Mouse (Mus musculus): ENCODE data around the gene Ttc24. TPM values are rescaled to one million over a fixed set of nuclear protein-coding genes. Genes with fewer than 3 reads are reported as not detected.

Gene Ttc24
- polyA plus RNA-seq, 1 experiment from 2014 or later: not detected

GRCm38 (mm10) chr3:88042661-88043421 is 35.3 kb downstream of the Ttc24 start, which contains the start of gene Gpatch4:
Gpatch4 (plus strand) TSS chr3:88043108.
- Histone ChIP-seq H3K27ac (ENCODE audit: low read depth, low read length) (peak within 1 kb of the TSS; percentile 47; the same call in 1 of the 2 replicates), H3K4me3 (ENCODE audit: low read depth, low read length) (peak within 1 kb of the TSS; percentile 68), H3K4me2 (replicated peaks; ENCODE audit: low read depth) (peak within 1 kb of the TSS; percentile 81), H3K27me3 (replicated peaks; ENCODE audit: control insufficient read depth, insufficient read depth, low read length) (peaks cover 10% of the 10 kb centered on the region), H3K9ac (ENCODE audit: low read depth, low read length) (peak within 1 kb of the TSS; percentile 47), H3K9me3 (ENCODE audit: control insufficient read depth) (no peaks in the 10 kb centered on the region), H3K4me1 (replicated peaks; ENCODE audit: control insufficient read depth, insufficient read depth, low read length) (peaks cover 3% of the 10 kb centered on the region; the same call in 1 of the 2 replicates), H3K36me3 (ENCODE audit: control insufficient read depth, insufficient read depth) (no peaks in the 10 kb centered on the region)
- 8% methylated on average over 36 of the region's 36 CpGs for WGBS
- peak; percentile 95 for ATAC-seq
- no peak for TF ChIP-seq CTCF (IDR thresholded peaks at IDR 0.05; ENCODE audit: low read depth)

GRCm38 (mm10) chr3:88035561-88036293 is 42.4 kb downstream of the Ttc24 start:
- Histone ChIP-seq H3K9me3 (ENCODE audit: control insufficient read depth) (no peaks in the 10 kb centered on the region), H3K4me1 (replicated peaks; ENCODE audit: control insufficient read depth, insufficient read depth, low read length) (no peaks in the 10 kb centered on the region), H3K36me3 (ENCODE audit: control insufficient read depth, insufficient read depth) (no peaks in the 10 kb centered on the region), H3K27me3 (replicated peaks; ENCODE audit: control insufficient read depth, insufficient read depth, low read length) (peaks cover 39% of the 10 kb centered on the region), H3K27ac (ENCODE audit: low read depth, low read length) (no peak overlapping the region), H3K4me2 (replicated peaks; ENCODE audit: low read depth) (no peak overlapping the region), H3K4me3 (ENCODE audit: low read depth, low read length) (no peak overlapping the region), H3K9ac (ENCODE audit: low read depth, low read length) (no peak overlapping the region)
- TF ChIP-seq CTCF (IDR thresholded peaks at IDR 0.05; ENCODE audit: low read depth): no peak
- WGBS: 64% methylated on average over 1 of the region's 1 CpGs
- ATAC-seq: no peak

- H3K27ac ChIP-seq (ENCODE audit: low read depth, low read length): no peak overlapping the region
- ATAC-seq: no peak
- peaks cover under 1% of the 10 kb centered on the region; the same call in 1 of the 2 replicates for H3K9me3 ChIP-seq (ENCODE audit: control insufficient read depth)
- peaks cover 35% of the 10 kb centered on the region for H3K27me3 ChIP-seq (replicated peaks; ENCODE audit: control insufficient read depth, insufficient read depth, low read length)
- H3K4me3 ChIP-seq (ENCODE audit: low read depth, low read length): no peak overlapping the region
- 41% methylated on average over 5 of the region's 5 CpGs for WGBS
- TF ChIP-seq CTCF (IDR thresholded peaks at IDR 0.05; ENCODE audit: low read depth): no peak
- no peak overlapping the region for H3K9ac ChIP-seq (ENCODE audit: low read depth, low read length)
- no peak overlapping the region for H3K4me2 ChIP-seq (replicated peaks; ENCODE audit: low read depth)
- no peaks in the 10 kb centered on the region for H3K36me3 ChIP-seq (ENCODE audit: control insufficient read depth, insufficient read depth)
- H3K4me1 ChIP-seq (replicated peaks; ENCODE audit: control insufficient read depth, insufficient read depth, low read length): no peaks in the 10 kb centered on the region
Measured at GRCm38 (mm10) chr3:88033506-88033905, 44.6 kb downstream of the Ttc24 start.

- no peak for TF ChIP-seq CTCF (IDR thresholded peaks at IDR 0.05; ENCODE audit: low read depth)
- H3K27me3 ChIP-seq (replicated peaks; ENCODE audit: control insufficient read depth, insufficient read depth, low read length): peaks cover 33% of the 10 kb centered on the region
Measured at GRCm38 (mm10) chr3:88030608-88031395, 47.3 kb downstream of the Ttc24 start.

GRCm38 (mm10) chr3:88027434-88028186 is 50.5 kb downstream of the Ttc24 start, which contains the start of gene Hapln2:
Hapln2 (minus strand) TSS chr3:88027583.
- peaks cover 60% of the 10 kb centered on the region for H3K27me3 ChIP-seq (replicated peaks; ENCODE audit: control insufficient read depth, insufficient read depth, low read length)
- H3K27ac ChIP-seq (ENCODE audit: low read depth, low read length): no peak within 1 kb of the TSS
- no peak for ATAC-seq

More at GRCm38 (mm10) chr3:88030608-88031395, 47.3 kb downstream of the Ttc24 start:
- WGBS: 9% methylated on average over 19 of the region's 19 CpGs
- H3K9ac ChIP-seq (ENCODE audit: low read depth, low read length): no peak overlapping the region
- no peak overlapping the region for H3K4me3 ChIP-seq (ENCODE audit: low read depth, low read length)
- no peak overlapping the region for H3K4me2 ChIP-seq (replicated peaks; ENCODE audit: low read depth)
- no peaks in the 10 kb centered on the region for H3K36me3 ChIP-seq (ENCODE audit: control insufficient read depth, insufficient read depth)
- H3K9me3 ChIP-seq (ENCODE audit: control insufficient read depth): peaks cover 7% of the 10 kb centered on the region; the same call in 1 of the 2 replicates
- ATAC-seq: no peak; the same call in 1 of the 2 replicates
- H3K27ac ChIP-seq (ENCODE audit: low read depth, low read length): no peak overlapping the region
- H3K4me1 ChIP-seq (replicated peaks; ENCODE audit: control insufficient read depth, insufficient read depth, low read length): no peaks in the 10 kb centered on the region

More at GRCm38 (mm10) chr3:88027434-88028186, 50.5 kb downstream of the Ttc24 start, which contains the start of gene Hapln2:
- Histone ChIP-seq H3K4me1 (replicated peaks; ENCODE audit: control insufficient read depth, insufficient read depth, low read length) (0 out of 2 replicates have a peak, but pooled peaks cover 2% of the 10 kb centered on the region), H3K9ac (ENCODE audit: low read depth, low read length) (no peak within 1 kb of the TSS), H3K36me3 (ENCODE audit: control insufficient read depth, insufficient read depth) (no peaks in the 10 kb centered on the region), H3K4me2 (replicated peaks; ENCODE audit: low read depth) (no peak within 1 kb of the TSS), H3K4me3 (ENCODE audit: low read depth, low read length) (no peak within 1 kb of the TSS), H3K9me3 (ENCODE audit: control insufficient read depth) (peaks cover 7% of the 10 kb centered on the region; the same call in 1 of the 2 replicates)
- peak; percentile 65 for TF ChIP-seq CTCF (IDR thresholded peaks at IDR 0.05; ENCODE audit: low read depth)
- WGBS: 52% methylated on average over 5 of the region's 5 CpGs
